Comparison of ENCODE assay signal across 14 mouse cellular contexts in genomic region chr17:87200134-87200533, GRCm38 (mm10).
DNase-seq lines count a peak whose midpoint lies in the region; ATAC-seq and TF ChIP-seq lines count a peak whose summit lies in the region.
"Had no signal": no experiment of that assay in that cellular context is flagged by ENCODE, and none has a peak within 500 bp of the region (broad histone marks: within the 10 kb centered on the region; RNA-seq: fewer than 3 reads in every experiment).

No protein-coding gene starts in this region.

- H3K4me2 ChIP-seq in heart, embryonic 13.5 days, result no peak overlapping the region
- H3K4me2 ChIP-seq in kidney, postnatal 0 days (ENCODE audit: low read length), result no peak overlapping the region
- no peak overlapping the region for H3K4me2 ChIP-seq in embryonic facial prominence, embryonic 14.5 days (ENCODE audit: low read depth, low read length)
- H3K4me2 ChIP-seq: forebrain, embryonic 12.5 days had no signal

- TF ChIP-seq CTCF in kidney, postnatal 0 days (IDR thresholded peaks at IDR 0.05; ENCODE audit: low read depth), result no peak
- TF ChIP-seq CTCF in small intestine, adult 2 months (IDR thresholded peaks at IDR 0.05; ENCODE audit: extremely low read depth, insufficient read length, insufficient replicate concordance, low read depth, low read length), result no peak

- no peaks in the 10 kb centered on the region for H3K27me3 ChIP-seq in heart, embryonic 13.5 days (replicated peaks)
- H3K27me3 ChIP-seq in kidney, postnatal 0 days (ENCODE audit: insufficient read depth, low read length), result no peaks in the 10 kb centered on the region
- no peaks in the 10 kb centered on the region for H3K27me3 ChIP-seq in embryonic facial prominence, embryonic 14.5 days (replicated peaks; ENCODE audit: control insufficient read depth, insufficient read depth, low read length)
- no peaks in the 10 kb centered on the region for H3K27me3 ChIP-seq in small intestine, adult 2 months (ENCODE audit: control insufficient read depth, insufficient read depth, low read length)
- H3K27me3 ChIP-seq: forebrain, embryonic 12.5 days had no signal

- H3K9me3 ChIP-seq in heart, embryonic 13.5 days, result no peaks in the 10 kb centered on the region
- no peaks in the 10 kb centered on the region for H3K9me3 ChIP-seq in kidney, postnatal 0 days (replicated peaks; ENCODE audit: low read length)
- H3K9me3 ChIP-seq in embryonic facial prominence, embryonic 14.5 days (ENCODE audit: control insufficient read depth, low read length), result no peaks in the 10 kb centered on the region
- H3K9me3 ChIP-seq: forebrain, embryonic 12.5 days; G1E; hindbrain, embryonic 10.5 days had no signal

- H3K27ac ChIP-seq in heart, embryonic 13.5 days (replicated peaks), result peak overlapping the region; percentile 75
- H3K27ac ChIP-seq in kidney, postnatal 0 days, result peak overlapping the region; percentile 85; the same call in 1 of the 2 replicates
- H3K27ac ChIP-seq in embryonic facial prominence, embryonic 14.5 days (replicated peaks; ENCODE audit: low read depth, low read length), result peak overlapping the region; percentile 49
- 0 out of 2 replicates have a peak overlapping the region, but pooled peaks have one; percentile 5 for H3K27ac ChIP-seq in small intestine, adult 2 months (ENCODE audit: insufficient read depth, low read depth, low read length)
- H3K27ac ChIP-seq: forebrain, embryonic 12.5 days; hindbrain, embryonic 10.5 days had no signal

- no peak overlapping the region for H3K4me3 ChIP-seq in heart, embryonic 13.5 days
- H3K4me3 ChIP-seq in kidney, postnatal 0 days (replicated peaks; ENCODE audit: low read depth, low read length), result no peak overlapping the region
- no peak overlapping the region for H3K4me3 ChIP-seq in embryonic facial prominence, embryonic 14.5 days (ENCODE audit: low read depth, low read length)
- H3K4me3 ChIP-seq in small intestine, adult 2 months (ENCODE audit: low read depth, low read length), result no peak overlapping the region
- H3K4me3 ChIP-seq: forebrain, embryonic 12.5 days; hindbrain, embryonic 10.5 days had no signal

- WGBS in heart, embryonic 13.5 days, result 63% methylated on average over 2 of the region's 2 CpGs
- WGBS in kidney, postnatal 0 days, result 80% methylated on average over 2 of the region's 2 CpGs
- 97% methylated on average over 2 of the region's 2 CpGs for WGBS in embryonic facial prominence, embryonic 14.5 days
- 88% methylated on average over 2 of the region's 2 CpGs for WGBS in small intestine, adult 2 months

- no peak for TF ChIP-seq POLR2A in small intestine, adult 2 months (IDR thresholded peaks at IDR 0.05; ENCODE audit: low read depth, low read length)

- H3K9ac ChIP-seq in heart, embryonic 13.5 days, result no peak overlapping the region
- H3K9ac ChIP-seq in kidney, postnatal 0 days (ENCODE audit: low read depth, low read length), result no peak overlapping the region
- H3K9ac ChIP-seq in embryonic facial prominence, embryonic 14.5 days (ENCODE audit: low read depth, low read length), result no peak overlapping the region
- H3K9ac ChIP-seq: forebrain, embryonic 12.5 days had no signal

- ATAC-seq in heart, embryonic 13.5 days (ENCODE audit: extremely low read depth, insufficient number of reproducible peaks, low FRiP score, low TSS enrichment), result no peak
- no peak for ATAC-seq in kidney, postnatal 0 days (replicated peaks; ENCODE audit: low FRiP score, low read depth)
- ATAC-seq in embryonic facial prominence, embryonic 14.5 days (ENCODE audit: low read depth), result no peak
- ATAC-seq: inflammation-experienced regulatory T-cells, adult 6 months had no signal

- DNase-seq in heart, adult 8-10 months (ENCODE audit: low spot score), result no peak
- DNase-seq in kidney, postnatal 0 days (ENCODE audit: low spot score), result no peak
- DNase-seq in kidney, adult 18-20 months, result no peak
- no peak for DNase-seq in embryonic facial prominence, embryonic 14.5 days (ENCODE audit: low spot score)
- no peak for DNase-seq in left cerebral cortex, adult 11 months (ENCODE audit: low spot score)
- DNase-seq in embryo, embryonic 9.5 days (ENCODE audit: extremely low spot score), result no peak
- DNase-seq: right cerebral cortex, adult 18-20 months; thymus, adult 2 months had no signal

- peaks cover 57% of the 10 kb centered on the region for H3K4me1 ChIP-seq in heart, embryonic 13.5 days
- peaks cover 22% of the 10 kb centered on the region for H3K4me1 ChIP-seq in kidney, postnatal 0 days (replicated peaks; ENCODE audit: insufficient read depth, low read length)
- peaks cover 36% of the 10 kb centered on the region for H3K4me1 ChIP-seq in embryonic facial prominence, embryonic 14.5 days (ENCODE audit: control insufficient read depth, insufficient read depth, low read length)
- no peaks in the 10 kb centered on the region for H3K4me1 ChIP-seq in small intestine, adult 2 months (ENCODE audit: control insufficient read depth, insufficient read depth, insufficient read length, low read length)

- H3K36me3 ChIP-seq in heart, embryonic 13.5 days, result no peaks in the 10 kb centered on the region
- no peaks in the 10 kb centered on the region for H3K36me3 ChIP-seq in kidney, postnatal 0 days (ENCODE audit: insufficient read depth, low read length)
- no peaks in the 10 kb centered on the region for H3K36me3 ChIP-seq in embryonic facial prominence, embryonic 14.5 days (ENCODE audit: control insufficient read depth, insufficient read depth, low read length)
- H3K36me3 ChIP-seq in small intestine, adult 2 months (ENCODE audit: control insufficient read depth, insufficient read depth, low read length), result no peaks in the 10 kb centered on the region
- H3K36me3 ChIP-seq: forebrain, embryonic 12.5 days; G1E; hindbrain, embryonic 10.5 days had no signal

Comparison
In these comparisons a context has a peak if more than half of its experiments do, and no peak if none do; other contexts are left out.
1. H3K27ac ChIP-seq: peak in every context shown above with its lines; median percentile 85 in kidney, postnatal 0 days; 75 in heart, embryonic 13.5 days; 49 in embryonic facial prominence, embryonic 14.5 days; 5 in small intestine, adult 2 months.